Mouse (Mus musculus): ENCODE measurements around the gene Gm29133. TPM values are rescaled to one million over a fixed set of nuclear protein-coding genes. Genes with fewer than 3 reads are reported as not detected.

Gene Gm29133
- polyA plus RNA-seq, 1 experiment from 2014 or later: not detected

DNA sequence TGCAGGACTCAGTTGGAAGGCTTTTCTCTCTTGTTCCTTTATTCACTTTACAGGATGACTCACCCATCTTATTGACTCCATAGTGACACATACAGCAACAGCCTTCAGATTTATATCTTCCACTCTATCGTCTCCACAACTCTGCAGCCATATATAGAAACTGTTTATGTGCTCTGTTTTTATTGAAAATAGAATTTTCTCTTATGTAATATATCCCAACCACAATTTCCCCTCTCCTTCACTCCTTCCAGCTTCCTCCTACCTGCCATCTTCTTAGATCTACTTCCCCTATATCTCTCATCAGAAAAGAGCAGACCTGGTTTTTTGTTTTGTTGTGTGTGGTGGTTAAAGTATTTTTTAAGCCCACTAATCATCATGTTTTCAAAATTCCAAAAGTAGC is 76.5 kb downstream of the Gm29133 start:
- no peaks in the 10 kb centered on the region for H3K27me3 ChIP-seq (ENCODE audit: insufficient read depth, poor library complexity, severe bottlenecking)
- no peaks in the 10 kb centered on the region for H3K36me3 ChIP-seq
- no peak overlapping the region for H3K4me3 ChIP-seq
- H3K27ac ChIP-seq: no peak overlapping the region
- WGBS: 87% methylated on average over 1 of the region's 1 CpGs
- H3K9me3 ChIP-seq: no peaks in the 10 kb centered on the region
- no peak for DNase-seq (ENCODE audit: low spot score)
- no peaks in the 10 kb centered on the region for H3K4me1 ChIP-seq (replicated peaks)

DNA sequence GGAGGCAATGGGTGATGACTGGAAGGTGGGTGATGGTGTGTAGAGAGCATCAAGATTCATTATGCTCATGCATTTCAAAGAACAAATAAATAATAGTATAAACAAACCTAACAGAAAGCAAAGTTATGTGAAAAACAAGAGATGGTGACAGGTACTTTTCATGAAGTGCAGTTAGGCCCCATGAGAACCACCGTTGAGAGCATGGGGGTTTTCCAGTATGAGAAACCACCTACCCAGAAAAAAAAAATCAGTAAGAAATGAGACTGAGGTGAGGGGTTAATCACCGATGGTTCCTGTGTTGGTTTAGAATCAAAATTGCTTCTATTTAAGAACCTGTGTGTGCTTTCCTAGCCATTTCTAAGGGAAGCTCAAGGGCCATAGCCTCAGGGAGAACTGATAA is 86.8 kb downstream of the Gm29133 start:
- Histone ChIP-seq H3K27ac (no peak overlapping the region), H3K36me3 (no peaks in the 10 kb centered on the region), H3K4me3 (no peak overlapping the region), H3K4me1 (replicated peaks) (no peaks in the 10 kb centered on the region), H3K9me3 (no peaks in the 10 kb centered on the region), H3K27me3 (ENCODE audit: insufficient read depth, poor library complexity, severe bottlenecking) (no peaks in the 10 kb centered on the region)
- WGBS: 79% methylated on average over 2 of the region's 2 CpGs
- DNase-seq (ENCODE audit: low spot score): no peak

DNA sequence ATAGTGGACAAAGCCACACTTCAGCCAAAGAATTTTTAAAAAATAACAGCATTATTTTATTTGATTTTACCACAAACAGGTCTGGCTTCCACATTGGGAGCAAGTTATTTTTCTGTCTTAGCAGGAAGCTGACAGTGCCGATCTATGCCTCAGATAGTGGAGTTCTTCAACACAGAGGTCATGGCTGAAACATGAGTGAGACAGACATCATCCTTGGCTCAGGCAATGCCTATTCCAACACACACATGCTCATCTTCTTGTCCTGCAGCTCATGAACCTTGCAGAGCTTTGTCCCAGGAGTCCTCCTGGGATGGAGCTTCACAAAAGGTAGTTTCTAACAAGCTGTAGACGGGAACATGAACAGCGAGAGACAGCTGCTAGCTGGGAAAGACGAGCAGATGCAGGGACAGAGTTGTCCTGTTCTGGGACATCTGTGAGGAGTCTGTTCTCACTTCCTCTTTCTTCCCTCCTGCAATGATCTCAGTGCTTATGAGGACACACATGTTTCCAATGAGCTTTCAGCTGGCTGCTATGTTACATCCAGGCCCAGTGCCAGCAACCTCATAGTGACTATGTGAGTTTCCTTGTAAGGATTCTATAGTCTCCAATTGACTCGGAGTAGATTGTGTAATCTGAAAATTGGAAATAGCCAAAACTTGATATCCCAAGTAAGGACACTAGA is 87.4 kb downstream of the Gm29133 start:
- 81% methylated on average over 5 of the region's 5 CpGs for WGBS
- Histone ChIP-seq H3K4me1 (replicated peaks) (no peaks in the 10 kb centered on the region), H3K27ac (no peak overlapping the region), H3K9me3 (no peaks in the 10 kb centered on the region), H3K4me3 (no peak overlapping the region), H3K36me3 (no peaks in the 10 kb centered on the region), H3K27me3 (ENCODE audit: insufficient read depth, poor library complexity, severe bottlenecking) (no peaks in the 10 kb centered on the region)
- DNase-seq (ENCODE audit: low spot score): no peak

Other genes with a start within 250 kb of the Gm29133 start
- gene Pdcd10, start 191.3 kb upstream of the Gm29133 start, polyA plus RNA-seq (2016; fragmentation: Nextera tagmentation; extraction: Ambion mirVana): 75.1 and 82.4 TPM in 2 replicates
- gene Serpini1, start 190.7 kb upstream of the Gm29133 start, polyA plus RNA-seq (2016; fragmentation: Nextera tagmentation; extraction: Ambion mirVana): 12.2 and 20.7 TPM in 2 replicates
- 45.0 and 56.2 TPM in 2 replicates for gene Golim4, start 208.8 kb downstream of the Gm29133 start, polyA plus RNA-seq (2016; fragmentation: Nextera tagmentation; extraction: Ambion mirVana)

All from hindbrain, embryonic 10.5 days (tissue).